Mouse (Mus musculus): ENCODE measurements around the gene Cnn2. TPM values are rescaled to one million over a fixed set of nuclear protein-coding genes. Genes with fewer than 3 reads are reported as not detected.

Cnn2 gene
- polyA plus RNA-seq, 1 experiment from 2014 or later: 245 TPM

GRCm38 (mm10) chr10:80018739-80019297 lies 30.4 kb downstream of the Cnn2 start:
- H3K9me3 ChIP-seq (ENCODE audit: control insufficient read depth, low read length): no peaks in the 10 kb centered on the region
- H3K4me2 ChIP-seq (ENCODE audit: low read depth, low read length): peak overlapping the region; percentile 46
- peak overlapping the region; percentile 22; the same call in 1 of the 2 replicates for H3K4me3 ChIP-seq (ENCODE audit: low read length)
- peaks cover 20% of the 10 kb centered on the region for H3K4me1 ChIP-seq (ENCODE audit: control insufficient read depth, insufficient read depth, low read length)
- peaks cover 7% of the 10 kb centered on the region for H3K27me3 ChIP-seq (replicated peaks; ENCODE audit: control insufficient read depth, insufficient read depth, low read length)
- ATAC-seq: peak; percentile 76
- H3K9ac ChIP-seq (ENCODE audit: low read depth, low read length): peak overlapping the region; percentile 63
- 8% methylated on average over 15 of the region's 15 CpGs for WGBS
- no peaks in the 10 kb centered on the region for H3K36me3 ChIP-seq (ENCODE audit: control insufficient read depth, insufficient read depth, low read length)
- peak overlapping the region; percentile 54; the same call in 1 of the 2 replicates for H3K27ac ChIP-seq (ENCODE audit: low read length)

DNA sequence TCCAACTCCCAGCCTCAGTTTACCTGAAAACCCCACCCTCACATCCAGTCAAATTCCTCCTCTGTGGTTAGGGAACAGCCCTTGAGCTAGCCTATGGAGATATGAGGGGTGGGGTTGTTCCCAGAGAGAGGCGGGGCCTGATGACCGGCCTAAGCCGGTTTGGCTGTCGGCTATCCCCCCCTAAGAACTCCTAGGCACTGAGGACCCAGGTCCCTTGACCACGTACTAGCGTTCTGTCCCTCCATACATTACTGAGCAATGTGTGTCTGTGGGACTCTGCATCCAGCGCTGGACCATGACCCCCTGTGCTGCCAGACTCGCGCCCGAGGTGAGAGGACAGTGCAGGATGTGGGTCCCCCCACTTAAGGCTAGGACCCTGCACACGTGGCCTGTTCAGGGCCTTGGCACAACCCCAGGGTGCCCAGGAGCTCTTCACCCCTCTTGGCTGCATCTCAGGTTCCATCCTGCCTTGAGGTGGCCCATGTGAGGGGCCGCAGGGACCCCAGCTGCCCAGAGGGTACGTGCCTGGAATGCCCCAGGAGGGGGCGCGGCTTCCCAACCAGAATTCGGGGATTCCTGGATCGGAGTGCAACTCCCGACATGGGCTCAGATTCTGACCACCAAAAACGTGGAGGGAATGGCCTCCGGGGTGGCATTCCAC lies 31.2 kb downstream of the Cnn2 start:
- peak overlapping the region; percentile 63 for H3K9ac ChIP-seq (ENCODE audit: low read depth, low read length)
- peak; percentile 49 for ATAC-seq
- H3K27ac ChIP-seq (ENCODE audit: low read length): peak overlapping the region; percentile 54; the same call in 1 of the 2 replicates

GRCm38 (mm10) chr10:80020191-80020590 lies 31.8 kb downstream of the Cnn2 start:
- Histone ChIP-seq H3K9ac (ENCODE audit: low read depth, low read length) (peak overlapping the region; percentile 63), H3K4me3 (ENCODE audit: low read length) (peak overlapping the region; percentile 24), H3K9me3 (ENCODE audit: control insufficient read depth, low read length) (no peaks in the 10 kb centered on the region), H3K27me3 (replicated peaks; ENCODE audit: control insufficient read depth, insufficient read depth, low read length) (no peaks in the 10 kb centered on the region), H3K4me2 (ENCODE audit: low read depth, low read length) (peak overlapping the region; percentile 46), H3K4me1 (ENCODE audit: control insufficient read depth, insufficient read depth, low read length) (peaks cover 17% of the 10 kb centered on the region), H3K36me3 (ENCODE audit: control insufficient read depth, insufficient read depth, low read length) (no peaks in the 10 kb centered on the region), H3K27ac (ENCODE audit: low read length) (no peak overlapping the region)
- WGBS: 48% methylated on average over 11 of the region's 11 CpGs
- ATAC-seq: no peak

More for the DNA sequence above, 31.2 kb downstream of the Cnn2 start:
- H3K4me3 ChIP-seq (ENCODE audit: low read length): peak overlapping the region; percentile 24
- H3K4me1 ChIP-seq (ENCODE audit: control insufficient read depth, insufficient read depth, low read length): peaks cover 17% of the 10 kb centered on the region
- H3K4me2 ChIP-seq (ENCODE audit: low read depth, low read length): peak overlapping the region; percentile 46
- H3K27me3 ChIP-seq (replicated peaks; ENCODE audit: control insufficient read depth, insufficient read depth, low read length): no peaks in the 10 kb centered on the region; the same call in 1 of the 2 replicates
- H3K36me3 ChIP-seq (ENCODE audit: control insufficient read depth, insufficient read depth, low read length): no peaks in the 10 kb centered on the region
- 17% methylated on average over 20 of the region's 20 CpGs for WGBS
- H3K9me3 ChIP-seq (ENCODE audit: control insufficient read depth, low read length): no peaks in the 10 kb centered on the region

GRCm38 (mm10) chr10:80020603-80021319 lies 32.4 kb downstream of the Cnn2 start:
- Histone ChIP-seq H3K27ac (ENCODE audit: low read length) (no peak overlapping the region), H3K4me3 (ENCODE audit: low read length) (no peak overlapping the region), H3K4me2 (ENCODE audit: low read depth, low read length) (no peak overlapping the region), H3K4me1 (ENCODE audit: control insufficient read depth, insufficient read depth, low read length) (peaks cover 19% of the 10 kb centered on the region), H3K36me3 (ENCODE audit: control insufficient read depth, insufficient read depth, low read length) (no peaks in the 10 kb centered on the region), H3K9ac (ENCODE audit: low read depth, low read length) (0 out of 2 replicates have a peak overlapping the region, but pooled peaks have one; percentile 63), H3K27me3 (replicated peaks; ENCODE audit: control insufficient read depth, insufficient read depth, low read length) (no peaks in the 10 kb centered on the region), H3K9me3 (ENCODE audit: control insufficient read depth, low read length) (no peaks in the 10 kb centered on the region)
- ATAC-seq: no peak
- WGBS: 81% methylated on average over 18 of the region's 18 CpGs

DNA sequence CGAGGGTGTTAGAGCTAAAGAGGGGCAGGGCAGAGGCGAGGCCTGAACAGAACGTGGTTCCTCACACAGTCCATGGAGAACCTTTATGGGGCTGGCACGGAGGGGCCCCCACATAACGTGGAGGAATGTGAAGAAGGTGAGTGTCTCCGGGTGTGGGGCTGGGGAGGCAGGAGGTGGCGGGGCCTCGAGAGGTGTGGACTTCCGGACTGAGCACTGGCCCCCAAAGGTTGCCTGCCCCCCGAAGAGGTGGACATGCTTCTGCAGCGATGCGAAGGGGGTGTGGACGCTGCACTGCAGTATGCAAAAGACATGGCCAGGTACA lies 32.9 kb downstream of the Cnn2 start:
- no peaks in the 10 kb centered on the region for H3K9me3 ChIP-seq (ENCODE audit: control insufficient read depth, low read length)
- ATAC-seq: no peak
- no peak overlapping the region for H3K4me2 ChIP-seq (ENCODE audit: low read depth, low read length)
- no peak overlapping the region for H3K4me3 ChIP-seq (ENCODE audit: low read length)
- H3K27ac ChIP-seq (ENCODE audit: low read length): no peak overlapping the region
- no peaks in the 10 kb centered on the region for H3K27me3 ChIP-seq (replicated peaks; ENCODE audit: control insufficient read depth, insufficient read depth, low read length)
- WGBS: 83% methylated on average over 13 of the region's 13 CpGs
- H3K9ac ChIP-seq (ENCODE audit: low read depth, low read length): no peak overlapping the region
- peaks cover 22% of the 10 kb centered on the region for H3K4me1 ChIP-seq (ENCODE audit: control insufficient read depth, insufficient read depth, low read length)
- H3K36me3 ChIP-seq (ENCODE audit: control insufficient read depth, insufficient read depth, low read length): no peaks in the 10 kb centered on the region

- H3K4me3 ChIP-seq (ENCODE audit: low read length): no peak overlapping the region
- no peak overlapping the region for H3K9ac ChIP-seq (ENCODE audit: low read depth, low read length)
- no peak overlapping the region for H3K27ac ChIP-seq (ENCODE audit: low read length)
- H3K4me2 ChIP-seq (ENCODE audit: low read depth, low read length): no peak overlapping the region
- peaks cover 22% of the 10 kb centered on the region for H3K4me1 ChIP-seq (ENCODE audit: control insufficient read depth, insufficient read depth, low read length)
- no peak for ATAC-seq
- no peaks in the 10 kb centered on the region for H3K27me3 ChIP-seq (replicated peaks; ENCODE audit: control insufficient read depth, insufficient read depth, low read length)
- WGBS: 94% methylated on average over 12 of the region's 12 CpGs
- no peaks in the 10 kb centered on the region for H3K36me3 ChIP-seq (ENCODE audit: control insufficient read depth, insufficient read depth, low read length)
- no peaks in the 10 kb centered on the region for H3K9me3 ChIP-seq (ENCODE audit: control insufficient read depth, low read length)
Measured at GRCm38 (mm10) chr10:80022164-80022563, 33.8 kb downstream of the Cnn2 start.

DNA sequence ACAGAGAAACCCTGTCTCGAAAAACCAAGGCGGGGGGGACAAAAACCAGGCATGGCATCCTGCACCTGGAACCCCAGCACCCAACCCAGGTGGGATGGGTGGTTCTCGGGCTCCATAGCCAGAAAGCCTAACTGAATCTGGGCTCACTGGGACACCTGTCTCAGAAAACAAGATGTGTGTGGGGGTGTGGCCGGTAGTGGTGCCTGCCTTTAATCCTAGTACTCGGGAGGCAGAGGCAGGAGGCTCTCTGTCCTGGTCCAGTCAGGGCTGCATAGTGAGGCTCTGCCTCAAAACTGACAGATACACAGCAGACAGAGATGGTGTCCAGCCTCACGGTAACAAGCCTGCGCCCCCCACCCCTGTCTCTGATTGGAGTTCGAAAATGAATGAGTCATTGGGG lies 34.4 kb downstream of the Cnn2 start:
- Histone ChIP-seq H3K9ac (ENCODE audit: low read depth, low read length) (no peak overlapping the region), H3K36me3 (ENCODE audit: control insufficient read depth, insufficient read depth, low read length) (no peaks in the 10 kb centered on the region), H3K27me3 (replicated peaks; ENCODE audit: control insufficient read depth, insufficient read depth, low read length) (no peaks in the 10 kb centered on the region), H3K4me1 (ENCODE audit: control insufficient read depth, insufficient read depth, low read length) (peaks cover 26% of the 10 kb centered on the region), H3K4me3 (ENCODE audit: low read length) (no peak overlapping the region), H3K27ac (ENCODE audit: low read length) (no peak overlapping the region), H3K4me2 (ENCODE audit: low read depth, low read length) (no peak overlapping the region), H3K9me3 (ENCODE audit: control insufficient read depth, low read length) (no peaks in the 10 kb centered on the region)
- WGBS: 97% methylated on average over 8 of the region's 8 CpGs
- no peak for ATAC-seq

GRCm38 (mm10) chr10:80023758-80024157 lies 35.4 kb downstream of the Cnn2 start:
- Histone ChIP-seq H3K4me3 (ENCODE audit: low read length) (no peak overlapping the region), H3K9ac (ENCODE audit: low read depth, low read length) (no peak overlapping the region), H3K9me3 (ENCODE audit: control insufficient read depth, low read length) (no peaks in the 10 kb centered on the region), H3K27ac (ENCODE audit: low read length) (no peak overlapping the region), H3K4me1 (ENCODE audit: control insufficient read depth, insufficient read depth, low read length) (peaks cover 27% of the 10 kb centered on the region), H3K36me3 (ENCODE audit: control insufficient read depth, insufficient read depth, low read length) (no peaks in the 10 kb centered on the region), H3K27me3 (replicated peaks; ENCODE audit: control insufficient read depth, insufficient read depth, low read length) (no peaks in the 10 kb centered on the region), H3K4me2 (ENCODE audit: low read depth, low read length) (no peak overlapping the region)
- WGBS: 75% methylated on average over 5 of the region's 5 CpGs
- no peak for ATAC-seq

DNA sequence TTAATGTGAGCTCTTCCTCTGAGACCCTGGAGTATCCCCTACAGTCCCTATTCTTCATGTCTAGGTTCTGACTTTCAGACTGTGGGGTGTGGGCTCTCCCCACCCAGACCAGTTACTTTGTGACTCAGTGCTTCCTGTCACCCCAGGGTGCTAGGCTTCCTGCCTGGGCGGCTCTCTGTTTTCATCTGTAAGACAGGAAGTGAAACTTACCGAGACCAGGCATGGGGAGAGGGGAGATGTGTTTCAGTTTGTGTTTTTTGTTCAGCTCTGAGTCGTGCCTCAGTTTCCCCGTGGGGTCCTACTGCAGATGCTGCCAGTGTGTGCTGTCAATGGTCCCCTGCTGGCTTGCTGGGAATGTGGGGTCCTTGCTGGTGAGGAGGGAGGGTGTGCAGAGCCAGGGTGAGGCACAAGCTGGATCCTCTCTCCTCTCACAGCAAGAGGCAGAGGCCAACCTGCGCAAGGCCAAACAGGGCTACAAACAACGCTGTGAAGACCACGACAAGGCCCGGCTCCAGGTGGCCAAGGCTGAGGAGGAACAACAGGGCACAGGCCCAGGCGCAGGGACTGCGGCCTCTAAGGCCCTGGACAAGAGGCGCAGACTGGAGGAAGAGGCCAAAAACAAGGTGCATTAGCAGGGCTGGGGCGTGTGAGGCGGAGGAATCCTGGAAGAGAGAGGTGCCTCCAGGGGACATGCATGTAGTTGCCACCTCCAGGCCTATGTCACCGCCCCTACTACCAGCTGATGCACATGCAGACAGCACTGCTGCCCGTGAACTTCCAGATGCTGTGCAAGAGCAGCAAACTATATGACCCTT lies 36.1 kb downstream of the Cnn2 start:
- H3K9me3 ChIP-seq (ENCODE audit: control insufficient read depth, low read length): no peaks in the 10 kb centered on the region
- ATAC-seq: no peak
- H3K36me3 ChIP-seq (ENCODE audit: control insufficient read depth, insufficient read depth, low read length): no peaks in the 10 kb centered on the region
- no peaks in the 10 kb centered on the region for H3K27me3 ChIP-seq (replicated peaks; ENCODE audit: control insufficient read depth, insufficient read depth, low read length)
- peaks cover 20% of the 10 kb centered on the region for H3K4me1 ChIP-seq (ENCODE audit: control insufficient read depth, insufficient read depth, low read length)
- no peak overlapping the region for H3K27ac ChIP-seq (ENCODE audit: low read length)
- no peak overlapping the region for H3K4me2 ChIP-seq (ENCODE audit: low read depth, low read length)
- 78% methylated on average over 15 of the region's 15 CpGs for WGBS
- no peak overlapping the region for H3K4me3 ChIP-seq (ENCODE audit: low read length)
- no peak overlapping the region for H3K9ac ChIP-seq (ENCODE audit: low read depth, low read length)
